Mouse (Mus musculus) liver, embryonic 14.5 days (tissue): ENCODE measurements around the gene Sar1b.

Experiments used
- CTCF ChIP-seq: IDR thresholded peaks from 2 replicates; pipeline ENCODE4 v1.5.1; 2016; ENCODE audit warnings: antibody characterized with exemption, low read depth, control low read depth
- EP300 ChIP-seq: IDR thresholded peaks from 2 replicates; pipeline ENCODE4 v1.6.1; 2016; ENCODE audit warnings: antibody characterized with exemption, low read depth

DNA sequence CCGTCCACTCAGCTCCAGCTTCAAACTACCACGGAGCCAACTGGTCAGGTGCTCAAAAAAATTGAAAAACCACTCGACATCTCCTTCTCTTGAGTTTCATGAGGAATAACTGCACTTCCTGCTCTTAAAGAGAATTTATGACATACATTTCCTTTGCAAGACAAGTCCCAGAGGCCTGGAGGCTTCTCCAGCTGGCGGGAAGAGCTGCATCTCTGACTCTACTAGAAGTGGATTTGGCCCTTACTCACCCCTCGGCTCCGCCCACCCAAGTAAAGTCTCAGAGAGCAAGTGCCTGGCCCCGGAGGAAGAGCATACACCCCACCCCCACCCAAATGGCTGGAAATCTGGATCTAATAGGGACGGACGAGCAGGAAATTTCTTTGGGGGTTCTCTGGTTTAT is 77.7 kb downstream of the Sar1b start:
- TF ChIP-seq CTCF: no peak
- no peak for TF ChIP-seq EP300
